Mouse (Mus musculus) liver, embryonic 11.5 days (tissue): ENCODE data around the gene Cstl1. TPM values are rescaled to one million over a fixed set of nuclear protein-coding genes. Genes with fewer than 3 reads are reported as not detected.
"Not testable (repeated sequence)": the region's sequence is repeated elsewhere in the genome, so short reads cannot be mapped to it uniquely, and the experiment has no call there.

Source experiments
- ATAC-seq: fragments of 200-750 bp; cut with Nextera tagmentation; replicated peaks from 2 replicates; pipeline ENCODE4 v1.8.0; 2017; ENCODE audit warnings: moderate number of reproducible peaks, mild to moderate bottlenecking, moderate TSS enrichment, moderate library complexity; ENCODE audit not compliant: low FRiP score
- DNase-seq: peaks from one replicate; pipeline ENCODE4 v3.0.0-alpha.2; 2017; ENCODE audit warnings: low spot score
- H3K27ac ChIP-seq: fragments of 300-500 bp; sonication (generic); 2 replicates; pipeline ENCODE4 v1.5.1; 2014; ENCODE audit warnings: mild to moderate bottlenecking, low read depth, low read length, control low read depth
- H3K27me3 ChIP-seq: fragments of 300-500 bp; sonication (generic); replicated peaks from 2 replicates; pipeline ENCODE4 v1.6.1; 2014; ENCODE audit warnings: low read length, mixed read lengths; ENCODE audit not compliant: control insufficient read depth, insufficient read depth
- H3K36me3 ChIP-seq: fragments of 300-500 bp; sonication (generic); 2 replicates; pipeline ENCODE4 v1.6.1; 2014; ENCODE audit warnings: mild to moderate bottlenecking, low read length, moderate library complexity, mixed read lengths; ENCODE audit not compliant: control insufficient read depth, insufficient read depth
- H3K4me1 ChIP-seq: fragments of 300-500 bp; sonication (generic); replicated peaks from 2 replicates; pipeline ENCODE4 v1.6.1; 2014; ENCODE audit warnings: low read length, mixed read lengths; ENCODE audit not compliant: control insufficient read depth, insufficient read depth
- H3K4me2 ChIP-seq: fragments of 300-500 bp; sonication (generic); 2 replicates; pipeline ENCODE4 v1.6.1; 2014; ENCODE audit warnings: mild to moderate bottlenecking, control low read depth, moderate library complexity
- H3K4me3 ChIP-seq: fragments of 300-500 bp; sonication (generic); 2 replicates; pipeline ENCODE4 v1.5.1; 2014; ENCODE audit warnings: low read depth, low read length, control low read depth
- H3K9ac ChIP-seq: fragments of 300-500 bp; sonication (generic); 2 replicates; pipeline ENCODE4 v1.6.1; 2014; ENCODE audit warnings: low read depth, low read length, control low read depth
- H3K9me3 ChIP-seq: fragments of 300-500 bp; sonication (generic); 2 replicates; pipeline ENCODE4 v1.6.1; 2016; ENCODE audit warnings: low read length, inconsistent platforms, mixed read lengths; ENCODE audit not compliant: control insufficient read depth
- WGBS: fragments of 180-500 bp; shearing (Covaris S2); extraction: QIAGEN DNeasy Blood & Tissue Kit; methylation state at CpG from one replicate; pipeline ENCODE4 v1.1.7; 2014; 5-methylcytosine and 5-hydroxymethylcytosine counted together
- polyA plus RNA-seq: library from polyadenylated mRNA; unstranded; fragments of >200 nt; fragmentation: Nextera tagmentation; extraction: Ambion mirVana; gene quantifications from 2 replicates; pipeline ENCODE4 v1.2.1, GENCODE M21; 2014

Gene Cstl1
- polyA plus RNA-seq, 1 experiment from 2014 or later, result not detected

DNA sequence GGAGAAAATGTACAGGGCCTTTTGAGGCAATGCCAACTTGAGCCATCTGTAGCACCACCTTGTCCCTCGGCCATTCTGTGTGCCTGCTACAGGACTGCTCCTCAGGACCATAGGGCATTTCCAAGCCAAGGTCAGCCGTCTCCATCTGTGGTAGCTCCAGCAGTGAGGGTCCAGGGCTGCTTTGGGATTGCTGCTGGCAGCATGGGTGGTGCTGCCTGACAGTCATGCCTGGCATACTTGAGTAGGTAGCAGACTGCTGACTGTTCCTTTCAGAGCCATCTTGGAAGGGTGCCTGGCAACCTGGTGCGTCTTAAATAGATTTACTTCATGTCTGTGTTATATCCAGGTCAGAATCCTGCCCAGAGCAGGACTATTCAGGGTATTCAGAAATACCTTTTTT is 7.2 kb upstream of the Cstl1 start:
- no peak overlapping the region for H3K4me2 ChIP-seq
- no peaks in the 10 kb centered on the region for H3K36me3 ChIP-seq
- no peaks in the 10 kb centered on the region for H3K4me1 ChIP-seq
- H3K9me3 ChIP-seq, result no peaks in the 10 kb centered on the region
- H3K27me3 ChIP-seq, result no peaks in the 10 kb centered on the region
- no peak for DNase-seq
- 73% methylated on average over 3 of the region's 3 CpGs for WGBS
- H3K27ac ChIP-seq, result no peak overlapping the region
- H3K4me3 ChIP-seq, result no peak overlapping the region
- no peak for ATAC-seq
- H3K9ac ChIP-seq, result no peak overlapping the region

DNA sequence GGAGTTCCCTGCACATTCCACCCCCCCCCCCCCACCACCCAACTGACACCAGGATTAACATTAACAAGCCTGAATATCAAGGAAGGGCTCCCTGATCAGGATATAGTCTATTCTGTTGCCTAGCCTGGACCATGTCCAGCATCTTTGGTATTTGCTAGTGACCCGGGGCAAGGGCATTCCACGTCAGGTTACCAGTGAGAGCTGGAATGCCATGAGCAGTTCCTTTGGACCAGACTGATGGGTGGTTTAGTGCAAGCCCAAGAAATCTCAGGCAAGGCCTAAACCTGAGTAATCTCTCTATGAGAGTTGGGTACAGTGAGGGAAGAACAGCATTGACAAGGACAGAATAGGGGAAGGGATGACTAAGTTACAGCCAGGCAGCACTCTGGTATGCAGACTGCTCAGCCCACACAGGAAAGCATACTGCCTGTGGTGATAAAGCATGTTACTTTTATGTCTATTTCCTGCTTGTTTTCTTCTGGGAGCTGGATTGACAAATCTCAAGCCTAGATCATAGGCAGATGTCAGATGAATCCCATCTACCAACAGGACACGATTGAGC is 6.2 kb upstream of the Cstl1 start:
- H3K36me3 ChIP-seq, result no peaks in the 10 kb centered on the region
- H3K9me3 ChIP-seq, result no peaks in the 10 kb centered on the region
- ATAC-seq (no peak), DNase-seq (no peak)
- no peaks in the 10 kb centered on the region for H3K4me1 ChIP-seq
- WGBS, result 72% methylated on average over 3 of the region's 3 CpGs
- no peak overlapping the region for H3K27ac ChIP-seq
- H3K4me3 ChIP-seq, result no peak overlapping the region
- H3K27me3 ChIP-seq, result no peaks in the 10 kb centered on the region
- H3K4me2 ChIP-seq, result no peak overlapping the region
- no peak overlapping the region for H3K9ac ChIP-seq

DNA sequence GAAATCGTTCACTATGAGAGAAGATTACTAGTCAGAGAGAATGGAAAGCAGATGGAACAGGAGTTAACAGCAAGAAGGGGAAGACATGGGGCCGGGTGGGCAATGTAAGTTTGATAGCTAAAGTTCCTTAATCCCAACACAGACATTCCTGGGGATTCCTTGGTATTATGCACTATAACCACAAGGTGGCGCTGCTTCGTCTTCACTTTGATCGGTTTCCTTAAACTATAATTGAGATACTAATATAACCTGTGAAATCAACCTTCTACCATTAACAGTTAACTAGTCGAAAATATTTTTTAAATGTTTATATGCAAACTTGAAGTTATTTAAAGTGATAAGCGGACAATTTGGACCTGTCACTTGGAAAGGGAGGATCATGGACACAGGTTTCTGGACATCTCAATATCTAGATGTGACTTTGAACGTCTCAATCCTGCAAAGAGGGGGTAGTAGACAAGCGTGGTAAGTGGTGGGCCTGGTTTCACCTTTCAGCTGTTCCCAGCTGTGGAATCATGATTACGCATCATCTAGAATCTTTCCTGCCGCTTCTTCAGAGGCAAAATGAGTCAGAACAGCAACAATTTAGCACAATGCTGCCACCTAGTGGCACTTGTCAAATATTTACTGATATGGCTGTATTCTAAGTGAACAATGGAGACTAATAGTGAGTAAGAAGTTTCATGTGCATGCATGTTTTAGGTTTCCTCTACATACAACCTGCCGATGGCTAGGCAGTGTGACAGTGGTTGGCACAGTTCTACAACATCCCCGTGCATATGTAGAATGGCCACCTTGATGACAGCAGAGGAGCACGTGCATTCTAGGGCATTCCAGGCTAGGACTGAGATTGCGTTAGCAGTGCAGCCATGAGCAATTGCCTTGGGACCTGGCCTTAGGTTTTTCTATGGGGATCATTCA is 2.0 kb downstream of the Cstl1 start:
- no peaks in the 10 kb centered on the region for H3K27me3 ChIP-seq
- no peak overlapping the region for H3K27ac ChIP-seq
- peak overlapping the region; percentile 67 for H3K4me2 ChIP-seq
- no peak overlapping the region for H3K9ac ChIP-seq
- H3K36me3 ChIP-seq, result no peaks in the 10 kb centered on the region
- H3K4me1 ChIP-seq, result no peaks in the 10 kb centered on the region
- 16% methylated on average over 15 of the region's 15 CpGs for WGBS
- ATAC-seq (peak; percentile 76), DNase-seq (peak; percentile 55)
- H3K4me3 ChIP-seq, result peak overlapping the region; percentile 31
- no peaks in the 10 kb centered on the region for H3K9me3 ChIP-seq

DNA sequence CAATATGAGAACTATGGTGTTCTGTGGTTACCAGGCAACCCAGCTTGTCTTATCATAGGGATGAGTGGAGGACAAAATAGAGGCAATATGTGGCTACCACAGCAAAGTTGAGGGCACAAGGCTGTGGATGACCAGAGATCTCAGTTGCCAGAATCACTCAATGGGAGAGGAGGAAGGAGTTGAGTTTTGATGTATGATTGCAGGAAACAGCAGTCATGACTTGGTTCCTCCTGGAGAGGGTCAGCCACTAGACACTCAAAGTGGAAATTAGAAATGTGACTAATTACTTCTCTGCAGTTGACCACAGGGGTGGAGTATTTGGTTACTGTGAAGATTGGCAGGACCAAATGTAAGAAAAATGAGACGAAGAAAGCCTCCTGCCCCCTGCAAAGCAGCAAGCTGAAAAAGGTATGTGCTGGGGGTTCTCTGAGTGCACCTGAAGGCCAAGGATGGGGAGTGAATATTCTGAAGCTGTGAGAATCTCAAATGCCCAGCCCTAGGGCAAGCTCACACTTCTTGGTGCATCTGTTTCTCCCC is 4.2 kb downstream of the Cstl1 start:
- Histone ChIP-seq H3K27me3 (no peaks in the 10 kb centered on the region), H3K36me3 (no peaks in the 10 kb centered on the region), H3K9me3 (no peaks in the 10 kb centered on the region), H3K4me3 (no peak overlapping the region), H3K9ac (no peak overlapping the region), H3K27ac (no peak overlapping the region), H3K4me2 (no peak overlapping the region), H3K4me1 (no peaks in the 10 kb centered on the region)
- DNase-seq, result no peak
- 46% methylated on average over 1 of the region's 1 CpGs for WGBS
- ATAC-seq, result no peak

DNA sequence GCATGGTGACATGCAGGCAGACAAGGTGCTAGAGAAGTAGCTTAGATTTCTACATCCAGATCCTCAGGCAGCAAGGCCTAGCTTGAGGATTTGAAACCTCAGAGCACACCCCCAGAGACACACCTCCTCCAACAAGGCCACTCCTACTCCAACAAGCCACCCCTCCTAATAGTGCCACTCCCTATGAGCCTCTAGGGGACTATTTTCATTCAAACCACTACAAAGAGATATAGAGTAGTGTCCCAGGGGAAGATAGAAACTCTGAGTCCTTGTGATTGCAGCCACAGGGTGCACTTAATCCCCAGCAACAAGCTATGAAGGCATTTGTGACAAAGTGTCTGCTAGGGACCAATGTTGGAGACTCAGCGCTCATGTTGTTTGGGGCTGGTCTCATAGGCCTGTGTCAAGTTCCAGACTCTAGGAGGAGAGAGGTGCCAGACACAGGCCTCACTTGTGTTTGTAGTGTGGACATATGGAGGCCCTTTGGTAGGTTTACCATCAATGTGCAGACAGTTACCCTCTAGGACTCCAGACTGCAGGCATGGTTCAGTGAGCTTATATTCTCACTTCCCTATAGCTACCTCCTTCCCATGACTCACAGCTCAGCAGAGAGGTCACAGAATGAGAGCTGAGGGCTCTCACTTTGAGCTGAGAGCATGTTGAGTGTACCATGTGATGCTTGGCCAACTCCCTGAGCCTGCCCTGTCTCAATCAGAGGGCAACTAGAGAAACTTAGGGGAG is 13.7 kb downstream of the Cstl1 start:
- WGBS, result 96% methylated on average over 1 of the region's 1 CpGs
- DNase-seq, result no peak
- no peaks in the 10 kb centered on the region for H3K9me3 ChIP-seq

DNA sequence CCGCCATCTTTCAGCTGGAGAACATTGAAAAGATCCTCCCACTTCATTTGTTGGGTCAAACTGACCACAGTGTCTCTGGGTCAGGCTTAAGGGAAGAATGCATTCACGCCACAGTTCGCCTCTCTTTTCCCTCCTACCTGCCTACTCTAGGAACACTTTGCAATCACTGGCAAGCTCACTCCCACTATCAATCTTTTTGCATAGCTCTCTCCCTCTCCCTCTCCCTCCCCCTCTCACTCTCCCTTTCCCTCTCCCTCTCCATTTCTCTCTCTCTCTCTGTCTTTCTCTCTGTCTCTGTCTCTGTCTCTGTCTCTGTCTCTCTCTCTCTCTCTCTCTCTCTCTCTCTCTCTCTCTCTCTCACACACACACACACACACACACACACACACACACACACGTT is 21.2 kb downstream of the Cstl1 start, which contains the start of gene Cst11:
Cst11 (minus strand) TSS at position 101 of the 400 bp plus-strand sequence.
- whole genome bisulfite sequencing, result 77% methylated on average over 4 of the region's 4 CpGs
- not testable (repeated sequence) for H3K4me2 ChIP-seq, H3K36me3 ChIP-seq, DNase-seq, ATAC-seq, H3K4me1 ChIP-seq, H3K9me3 ChIP-seq, H3K4me3 ChIP-seq, H3K9ac ChIP-seq, H3K27me3 ChIP-seq, H3K27ac ChIP-seq

More for the DNA sequence above, 13.7 kb downstream of the Cstl1 start:
- H3K4me1 ChIP-seq, result no peaks in the 10 kb centered on the region
- 0 out of 2 replicates have a peak, but pooled peaks have one; percentile 29 for ATAC-seq
- H3K36me3 ChIP-seq, result no peaks in the 10 kb centered on the region
- no peak overlapping the region for H3K4me3 ChIP-seq
- no peak overlapping the region for H3K9ac ChIP-seq
- H3K27me3 ChIP-seq, result no peaks in the 10 kb centered on the region
- no peak overlapping the region for H3K4me2 ChIP-seq
- H3K27ac ChIP-seq, result no peak overlapping the region

DNA sequence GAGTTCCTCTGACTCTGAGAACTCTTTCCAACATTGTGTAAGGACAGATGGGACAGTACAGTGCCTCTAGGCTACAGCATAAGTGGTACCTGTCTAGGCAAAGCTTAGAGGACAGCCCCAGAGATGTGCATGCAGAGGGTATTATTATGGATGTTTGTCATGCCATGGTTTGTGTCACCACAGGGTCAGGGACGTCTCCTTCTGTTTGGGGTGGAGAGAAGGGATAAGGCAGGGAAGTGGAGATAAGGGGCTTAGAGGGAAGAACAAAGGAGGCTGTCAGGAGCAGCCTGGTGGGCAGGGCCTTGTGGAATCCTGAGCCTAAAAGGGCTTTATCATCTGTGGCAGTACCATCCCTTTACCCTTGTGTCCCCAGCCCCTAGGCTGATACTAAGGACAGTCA is 31.6 kb downstream of the Cstl1 start, which contains the start of gene 8030411F24Rik:
8030411F24Rik (plus strand) TSS at position 301 of the 400 bp plus-strand sequence.
- WGBS, result 9% methylated on average over 1 of the region's 1 CpGs
- no peak within 1 kb of the TSS for H3K9ac ChIP-seq
- H3K4me3 ChIP-seq, result no peak within 1 kb of the TSS
- no peaks in the 10 kb centered on the region for H3K4me1 ChIP-seq
- H3K36me3 ChIP-seq, result no peaks in the 10 kb centered on the region
- no peak within 1 kb of the TSS for H3K27ac ChIP-seq
- no peak within 1 kb of the TSS for H3K4me2 ChIP-seq
- ATAC-seq (no peak), DNase-seq (no peak)
- H3K27me3 ChIP-seq, result no peaks in the 10 kb centered on the region
- no peaks in the 10 kb centered on the region for H3K9me3 ChIP-seq

DNA sequence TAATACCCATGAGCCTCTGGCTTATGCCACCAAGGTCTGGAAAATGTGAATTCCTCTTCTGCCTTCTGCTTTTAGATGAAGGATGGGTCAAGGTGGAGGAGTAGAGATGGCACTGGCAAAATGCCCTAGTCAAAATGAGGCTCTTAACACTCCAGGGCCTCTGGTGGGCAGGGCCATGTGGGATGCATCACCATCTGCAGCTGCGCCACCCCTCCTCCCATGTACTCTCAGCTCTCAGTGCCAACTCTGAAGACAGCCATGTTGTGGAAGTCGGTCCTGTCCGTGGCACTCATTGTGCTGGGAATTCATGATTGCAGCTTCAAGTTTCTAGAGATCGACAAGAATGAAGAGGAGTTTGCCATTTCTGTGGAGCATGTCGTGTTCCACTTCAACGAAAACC is 39.0 kb downstream of the Cstl1 start, which contains the start of gene Cst12:
Cst12 (plus strand) TSS at position 220 of the 400 bp plus-strand sequence.
- no peak within 1 kb of the TSS for H3K27ac ChIP-seq
- H3K9ac ChIP-seq, result no peak within 1 kb of the TSS
- WGBS, result 91% methylated on average over 6 of the region's 6 CpGs
- H3K27me3 ChIP-seq, result no peaks in the 10 kb centered on the region
- no peak for DNase-seq
- H3K9me3 ChIP-seq, result no peaks in the 10 kb centered on the region
- ATAC-seq, result no peak
- H3K4me2 ChIP-seq, result no peak within 1 kb of the TSS
- no peaks in the 10 kb centered on the region for H3K36me3 ChIP-seq
- H3K4me3 ChIP-seq, result no peak within 1 kb of the TSS
- no peaks in the 10 kb centered on the region for H3K4me1 ChIP-seq
